Mouse (Mus musculus): ENCODE data around the gene Hoxa2.

The Hoxa2 gene

GRCm38 (mm10) chr6:52178918-52179665, 14.5 kb upstream of the Hoxa2 start:
- no peak for DNase-seq (ENCODE audit: low spot score)

GRCm38 (mm10) chr6:52177806-52178205, 13.2 kb upstream of the Hoxa2 start:
- no peak for DNase-seq (ENCODE audit: low spot score)

DNA sequence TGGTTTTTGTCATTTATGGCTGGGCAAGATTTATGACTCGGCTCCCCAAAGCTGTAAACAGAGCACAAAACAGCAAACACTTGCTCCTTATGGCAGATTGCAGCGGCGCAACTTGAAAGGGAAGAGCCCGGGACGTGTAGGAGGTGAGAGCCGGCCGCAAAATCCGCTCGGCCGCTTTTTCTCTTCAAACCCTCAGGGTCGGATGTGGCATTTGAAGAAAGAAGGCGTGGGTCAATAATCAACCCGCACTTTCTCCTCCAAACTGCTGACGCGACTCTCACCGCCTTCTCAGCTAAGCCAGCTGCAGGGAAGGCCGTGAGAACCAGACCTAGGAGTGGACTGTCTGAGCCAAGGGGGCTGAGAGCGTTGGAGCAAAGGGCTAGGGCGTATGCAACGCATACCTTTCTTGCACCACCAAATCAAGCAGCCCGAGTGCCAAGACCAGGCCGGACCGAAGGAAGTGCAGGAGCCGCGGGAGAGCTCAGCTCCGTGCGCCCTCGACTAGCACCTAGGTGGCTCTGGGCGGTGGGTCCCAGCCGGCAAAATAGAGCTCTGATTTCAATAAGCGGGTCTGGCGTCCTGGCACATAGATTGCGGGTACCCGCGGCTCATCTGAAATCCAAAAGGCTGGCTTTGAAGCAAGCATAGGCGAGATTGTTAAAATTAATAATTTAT, 12.6 kb upstream of the Hoxa2 start, which contains the start of gene 5730596B20Rik:
Gene 5730596B20Rik, plus strand, starts transcription at position 438 of the 675 bp plus-strand sequence.
- no peak for DNase-seq (ENCODE audit: low spot score)

- no peak for DNase-seq (ENCODE audit: low spot score)
Measured at GRCm38 (mm10) chr6:52176391-52176790, 11.8 kb upstream of the Hoxa2 start.

DNA sequence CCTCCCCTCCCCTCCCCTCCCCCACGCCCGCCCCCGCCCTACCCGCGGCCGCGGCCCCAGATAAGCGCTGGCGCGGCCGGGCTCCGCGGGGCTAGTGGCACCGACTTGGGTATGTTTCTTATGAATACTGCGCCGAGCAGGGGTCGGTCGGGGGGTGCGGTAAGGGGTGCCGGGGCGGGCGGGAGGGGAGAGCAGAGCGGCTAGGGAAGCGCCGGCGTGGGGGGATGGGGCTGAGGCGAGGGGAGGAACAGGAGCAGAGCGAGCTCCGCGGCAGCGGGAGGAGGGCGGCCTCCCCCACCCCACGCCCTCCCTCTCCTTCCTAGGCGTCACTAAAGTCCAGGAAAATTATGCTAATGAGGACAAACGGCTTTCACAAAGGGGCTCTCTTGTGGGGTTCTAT, 11.2 kb upstream of the Hoxa2 start:
- no peak for DNase-seq (ENCODE audit: low spot score)

DNA sequence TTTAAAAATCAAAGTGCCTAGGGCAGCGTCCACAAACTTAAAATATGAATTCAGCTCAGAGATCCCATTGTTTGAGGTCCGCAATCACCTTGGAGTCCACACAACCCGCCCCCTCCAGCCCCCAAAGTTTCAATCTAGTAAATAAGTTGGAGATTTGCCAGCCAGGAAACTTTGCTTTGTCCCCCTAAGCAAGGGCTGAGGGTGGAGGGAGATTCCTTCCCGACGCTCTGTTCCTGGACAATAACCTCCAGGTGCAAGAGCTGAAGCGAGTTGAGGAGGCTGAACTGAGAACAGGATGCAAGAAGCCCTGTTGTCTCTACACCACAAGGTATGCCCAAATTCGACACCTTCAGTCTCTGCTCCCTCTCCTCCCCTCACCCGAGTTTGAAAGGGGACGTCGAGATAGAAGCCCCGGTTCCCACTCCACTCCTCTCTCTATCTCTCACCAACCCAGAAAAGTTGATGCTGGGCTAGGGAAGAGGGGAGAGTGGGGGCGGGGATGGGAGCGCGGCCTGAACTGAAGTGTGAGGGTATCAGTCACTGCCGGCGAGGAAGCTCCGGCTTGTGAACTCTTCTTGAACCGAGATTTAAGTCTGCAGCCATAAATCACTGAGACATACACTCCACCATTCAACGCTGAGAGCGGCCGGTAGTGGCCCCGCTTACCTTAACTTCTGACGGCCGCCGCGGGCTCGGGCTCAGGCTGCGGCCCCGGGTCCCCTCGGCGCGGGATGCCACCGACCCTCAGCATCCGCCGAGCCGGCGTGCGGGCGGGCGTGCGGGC, 10.5 kb upstream of the Hoxa2 start:
- no peak for DNase-seq (ENCODE audit: low spot score)

GRCm38 (mm10) chr6:52173648-52174047, 9.0 kb upstream of the Hoxa2 start:
- DNase-seq (ENCODE audit: low spot score), result no peak

- no peak for DNase-seq (ENCODE audit: low spot score)
Measured at GRCm38 (mm10) chr6:52172501-52172900, 7.9 kb upstream of the Hoxa2 start.

GRCm38 (mm10) chr6:52171938-52172337, 7.3 kb upstream of the Hoxa2 start:
- DNase-seq (ENCODE audit: low spot score), result no peak

DNA sequence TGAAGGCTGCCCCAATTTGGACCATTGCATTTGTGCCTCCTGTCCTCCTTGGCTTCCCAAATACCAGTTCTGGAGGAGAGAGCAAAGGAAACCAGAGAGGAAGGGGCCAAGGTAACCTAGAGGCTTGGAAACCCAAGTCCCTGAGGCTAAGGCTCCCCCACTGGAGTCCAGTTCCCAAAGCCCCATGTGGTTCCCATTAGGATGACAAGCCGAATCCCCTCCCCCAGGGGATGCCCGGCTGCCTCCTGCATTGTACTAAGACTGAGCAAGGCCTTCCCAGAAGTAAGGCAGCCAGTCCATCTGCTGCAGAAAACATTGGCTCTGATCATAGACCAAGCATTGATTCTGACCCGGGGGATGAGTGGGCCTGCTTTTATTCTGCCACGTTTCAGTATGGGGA, 6.7 kb upstream of the Hoxa2 start:
- DNase-seq (ENCODE audit: low spot score), result no peak

- DNase-seq (ENCODE audit: low spot score), result no peak
Measured at GRCm38 (mm10) chr6:52170898-52171223, 6.2 kb upstream of the Hoxa2 start.

GRCm38 (mm10) chr6:52170166-52170897, 5.7 kb upstream of the Hoxa2 start:
- DNase-seq (ENCODE audit: low spot score), result no peak

DNA sequence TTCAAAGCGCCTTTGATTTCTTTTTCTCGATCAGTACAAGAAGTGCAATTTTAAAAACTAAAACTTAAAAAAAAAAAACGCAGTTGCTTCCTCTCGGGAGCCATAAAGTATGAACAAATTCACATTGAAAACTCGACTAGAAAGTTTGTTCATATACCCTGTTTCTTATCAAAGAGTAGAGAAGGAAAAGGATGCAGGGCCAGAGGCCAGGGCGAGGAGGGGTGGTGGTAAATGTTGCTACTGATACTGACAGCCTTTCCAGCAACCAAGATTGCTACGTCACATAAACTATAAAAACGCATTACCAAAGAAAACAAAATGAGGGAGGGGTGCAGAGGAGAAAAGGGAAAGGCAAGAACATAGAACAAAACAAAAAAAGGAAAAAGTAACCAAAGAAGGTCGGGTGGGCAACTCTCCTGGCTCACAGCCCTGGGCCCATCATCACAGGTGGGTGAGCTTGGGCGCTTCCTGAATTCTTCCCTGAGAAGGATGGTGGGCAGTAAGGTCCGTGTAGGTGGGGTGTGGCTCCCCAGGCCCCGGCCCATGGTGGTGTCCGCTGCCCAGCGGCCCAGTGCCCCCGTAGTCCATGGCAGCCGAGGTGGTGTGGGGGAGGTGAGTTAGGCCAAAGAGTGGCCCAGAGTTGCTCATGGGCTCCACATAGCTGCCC, 5.0 kb upstream of the Hoxa2 start:
- DNase-seq (ENCODE audit: low spot score), result no peak

DNA sequence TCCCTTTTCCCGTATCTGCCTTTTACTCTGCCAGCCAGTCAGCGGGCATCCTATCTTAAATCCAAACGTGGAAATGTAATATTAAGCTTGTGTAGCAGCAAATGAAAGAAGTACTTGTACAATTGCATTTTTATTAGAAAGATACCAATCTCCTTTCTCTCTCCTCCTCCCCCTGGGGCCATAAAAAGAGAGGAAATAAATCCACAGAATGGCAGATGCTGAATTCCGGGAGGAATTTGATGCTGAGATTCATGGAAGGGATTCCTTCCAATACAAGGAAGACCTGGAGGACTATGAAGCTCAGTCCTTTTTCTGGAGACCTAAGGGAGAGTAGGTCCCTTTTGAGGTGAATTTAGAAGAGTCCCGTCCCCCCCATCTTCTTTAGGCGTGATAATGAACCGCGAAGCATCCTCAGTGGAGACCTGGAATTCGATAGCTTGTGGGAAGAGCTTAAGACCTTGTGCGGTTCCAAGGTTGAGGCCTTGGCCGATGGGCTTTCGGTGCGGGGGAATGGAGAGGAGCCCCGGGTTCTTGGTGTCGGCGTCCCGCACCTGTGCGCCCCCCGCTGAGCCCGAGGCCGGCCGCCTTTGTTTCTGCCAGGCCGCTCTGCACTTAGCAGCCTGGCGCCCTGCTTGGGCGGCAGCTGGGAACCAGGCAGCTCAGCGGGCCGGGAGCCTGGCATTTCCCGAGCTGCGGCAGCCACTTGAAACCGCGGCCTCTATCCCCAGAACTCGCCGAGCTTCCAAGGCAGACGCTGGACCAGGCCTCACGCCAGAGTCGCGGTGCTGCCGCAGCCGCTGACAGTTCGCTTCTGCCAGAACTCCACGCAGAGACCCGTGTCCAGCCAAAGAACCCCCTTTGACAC, 3.8 kb upstream of the Hoxa2 start:
- no peak for DNase-seq (ENCODE audit: low spot score)

DNA sequence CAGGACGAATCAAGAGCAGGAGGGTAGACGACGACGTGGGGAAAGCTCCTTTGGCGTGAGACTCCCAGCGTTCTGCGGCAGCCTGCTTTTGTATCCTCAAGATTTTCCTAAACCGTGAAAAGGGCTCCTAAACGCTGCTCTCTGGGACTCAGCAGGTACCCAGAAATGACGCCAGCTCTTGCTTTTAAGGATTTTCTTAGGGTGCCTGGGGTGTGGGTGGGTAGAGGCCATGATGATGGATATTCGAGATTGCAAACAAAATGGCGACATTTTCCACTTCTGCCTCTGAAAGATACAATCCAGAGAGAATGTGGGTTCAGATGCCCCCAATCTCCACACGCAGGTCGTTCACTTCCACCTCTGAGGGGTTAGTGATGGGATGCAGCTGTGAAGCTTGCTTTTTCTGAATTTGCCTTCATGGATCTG, 3.1 kb upstream of the Hoxa2 start:
- no peak for DNase-seq (ENCODE audit: low spot score)

DNA sequence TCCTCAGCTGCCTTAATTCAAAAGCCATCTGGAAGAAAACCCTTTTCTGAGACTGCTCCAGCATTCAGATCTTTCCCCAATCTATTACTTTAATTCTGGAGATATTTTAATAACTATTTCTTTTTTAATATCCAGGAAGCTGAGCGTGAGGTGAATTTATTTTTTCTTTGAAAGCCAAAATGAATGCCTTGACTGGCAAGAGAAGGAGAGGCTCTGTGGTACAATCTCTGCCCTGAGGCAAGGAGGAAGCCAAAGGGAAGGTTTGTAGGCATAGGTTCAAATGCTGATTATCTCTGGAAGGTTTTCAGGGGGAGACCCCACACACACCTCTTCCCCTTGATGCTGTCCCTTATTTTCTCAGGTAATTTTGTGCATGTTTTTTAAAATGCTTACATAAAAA, 2.5 kb upstream of the Hoxa2 start:
- DNase-seq (ENCODE audit: low spot score), result no peak

- DNase-seq (ENCODE audit: low spot score), result no peak
Measured at GRCm38 (mm10) chr6:52166431-52167077, 1.9 kb upstream of the Hoxa2 start.

DNA sequence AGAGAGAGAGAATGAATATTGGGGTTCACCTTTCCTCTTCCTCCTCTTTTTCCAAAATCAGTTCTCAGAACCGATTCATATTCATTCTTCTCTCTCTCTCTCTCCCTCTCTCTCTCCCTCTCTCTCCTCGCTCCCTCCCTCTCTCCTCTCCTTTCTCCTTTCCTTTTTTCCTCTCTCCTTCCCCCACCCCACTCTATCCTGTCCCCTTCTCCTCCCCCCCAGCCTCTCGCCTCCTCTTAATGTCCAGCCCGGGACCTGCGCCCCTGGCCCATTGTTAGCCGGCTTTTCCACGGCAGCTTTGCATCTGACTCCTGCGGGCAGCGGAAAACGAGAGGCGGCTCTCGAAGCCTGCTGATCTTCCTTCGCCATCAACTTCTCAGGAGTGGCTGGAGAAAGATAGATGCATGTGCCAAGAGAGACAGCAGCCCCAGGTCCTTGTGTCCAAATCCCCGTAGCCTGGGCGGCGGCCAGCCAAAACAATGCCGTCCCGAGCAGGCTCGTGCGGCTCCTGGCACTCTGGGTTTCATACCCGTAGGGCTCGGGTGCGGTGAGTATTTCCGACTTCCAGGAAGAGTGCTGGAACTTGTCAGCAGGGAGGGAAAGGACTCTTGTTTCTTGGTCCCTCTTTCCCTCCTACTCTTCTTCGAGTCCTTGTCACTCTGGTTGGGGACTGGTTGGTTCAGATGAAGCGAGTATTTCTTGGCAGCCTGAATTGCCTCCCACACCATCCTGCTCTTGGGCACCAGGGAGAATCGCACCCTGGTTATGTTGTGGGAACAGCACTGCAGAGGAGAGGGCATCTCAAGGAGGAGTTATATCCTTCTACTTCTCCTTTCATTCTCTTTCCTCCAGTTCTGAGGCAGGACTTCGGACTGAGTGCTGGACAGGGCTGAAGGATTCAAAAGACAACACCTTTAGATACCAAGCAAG, 1.1 kb upstream of the Hoxa2 start:
- no peak for DNase-seq (ENCODE audit: low spot score)

GRCm38 (mm10) chr6:52164051-52164625, 493 bp downstream of the Hoxa2 start:
- DNase-seq (ENCODE audit: low spot score), result no peak

Measured in spleen, adult 12 weeks (tissue).